Mouse (Mus musculus): ENCODE measurements around the gene Tmem51. TPM values are rescaled to one million over a fixed set of nuclear protein-coding genes. Genes with fewer than 3 reads are reported as not detected.
"Not testable (repeated sequence)": the region's sequence is repeated elsewhere in the genome, so short reads cannot be mapped to it uniquely, and the experiment has no call there.

Gene Tmem51
- polyA plus RNA-seq, 1 experiment: 13.4 TPM

DNA sequence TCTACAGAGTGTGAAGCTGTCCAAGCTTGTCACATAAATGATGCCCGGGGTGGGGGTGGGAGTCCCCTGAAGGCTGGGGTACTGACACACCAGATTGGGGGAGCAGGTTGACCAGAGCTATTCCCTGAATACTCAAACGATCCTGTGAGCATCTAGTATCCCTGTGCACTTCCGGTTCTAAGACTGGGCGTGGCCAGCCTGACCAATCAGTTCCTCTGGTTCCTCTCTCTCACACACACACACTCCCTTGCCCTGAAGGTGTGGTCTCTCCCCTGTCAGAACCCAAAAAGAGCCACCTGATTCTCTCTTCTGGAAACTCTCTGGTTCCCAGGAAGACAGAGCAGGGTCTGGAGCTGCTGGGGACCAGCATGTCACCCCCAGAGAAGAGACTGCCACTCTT is 30.8 kb downstream of the Tmem51 start:
- TF ChIP-seq FLI1 (IDR thresholded peaks at IDR 0.05; ENCODE audit: low read length) (no peak), GATA1 (IDR thresholded peaks at IDR 0.05; ENCODE audit: borderline replicate concordance, low read length) (no peak)
- Histone ChIP-seq H3K9me3 (peaks cover 6% of the 10 kb centered on the region; the same call in 1 of the 2 replicates), H3K4me1 (peaks cover 21% of the 10 kb centered on the region), H3K36me3 (replicated peaks; ENCODE audit: low read length) (no peaks in the 10 kb centered on the region), H3K4me3 (replicated peaks) (no peak overlapping the region), H3K27me3 (replicated peaks) (peaks cover 42% of the 10 kb centered on the region)

DNA sequence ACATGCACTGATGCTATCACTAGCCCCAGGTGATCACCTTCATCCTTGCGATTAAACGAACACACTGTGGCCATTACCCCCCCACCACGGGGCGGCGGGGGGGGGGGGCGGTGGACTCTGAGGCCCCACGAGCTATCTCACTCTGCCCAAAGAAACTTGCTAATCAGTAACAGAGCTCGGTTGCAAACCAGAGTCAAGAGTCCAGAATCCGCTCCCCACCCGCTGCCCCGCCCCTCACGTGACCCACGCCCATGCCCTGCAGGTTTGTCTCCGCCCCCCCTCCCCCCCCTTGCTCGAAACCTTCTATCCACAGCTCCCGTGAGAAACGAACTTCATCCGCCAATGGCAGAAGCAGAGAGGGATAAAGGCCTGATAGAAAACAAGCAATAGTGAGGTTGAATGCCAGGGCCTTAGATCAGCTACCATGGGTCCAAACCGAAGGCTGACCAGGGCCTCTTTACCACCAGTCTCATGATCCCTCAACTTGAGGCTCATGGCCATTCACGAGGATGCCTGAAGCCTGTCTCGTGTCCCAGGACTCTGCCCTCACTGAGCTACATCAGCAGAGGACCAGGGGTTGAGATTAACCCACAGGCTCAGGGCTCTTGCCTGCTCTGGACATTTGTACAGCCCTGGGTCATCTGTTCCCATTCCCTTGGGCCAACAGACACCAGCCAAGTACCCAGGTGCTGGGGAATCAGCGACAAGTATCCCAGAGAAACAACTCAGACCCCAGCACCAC is 31.5 kb downstream of the Tmem51 start:
- TF ChIP-seq GATA1 (IDR thresholded peaks at IDR 0.05; ENCODE audit: borderline replicate concordance, low read length): no peak
- no peak for TF ChIP-seq FLI1 (IDR thresholded peaks at IDR 0.05; ENCODE audit: low read length)
- peaks cover 6% of the 10 kb centered on the region; the same call in 1 of the 2 replicates for H3K9me3 ChIP-seq
- peaks cover 25% of the 10 kb centered on the region for H3K4me1 ChIP-seq
- no peaks in the 10 kb centered on the region for H3K36me3 ChIP-seq (replicated peaks; ENCODE audit: low read length)
- peaks cover 44% of the 10 kb centered on the region for H3K27me3 ChIP-seq (replicated peaks)
- H3K4me3 ChIP-seq (replicated peaks): no peak overlapping the region

DNA sequence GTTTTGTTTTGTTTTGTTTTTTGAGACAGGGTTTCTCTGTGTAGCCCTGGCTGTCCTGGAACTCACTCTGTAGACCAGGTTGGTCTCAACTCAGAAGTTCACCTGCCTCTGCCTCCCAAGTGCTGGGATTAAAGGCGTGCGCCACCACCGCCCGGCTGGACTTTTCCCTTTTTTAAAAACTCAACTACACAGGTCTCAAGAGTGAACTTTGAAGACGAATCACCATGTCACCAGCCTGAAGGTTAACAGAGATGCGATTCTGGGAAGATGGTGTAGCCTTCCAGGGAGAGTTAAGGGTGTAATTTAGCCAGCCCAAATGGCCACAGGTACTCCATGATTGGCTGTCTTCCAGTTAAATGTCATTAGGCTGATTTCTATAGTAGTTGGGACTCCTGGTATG is 32.2 kb downstream of the Tmem51 start:
- Histone ChIP-seq H3K27me3 (replicated peaks) (peaks cover 47% of the 10 kb centered on the region), H3K4me1 (peaks cover 25% of the 10 kb centered on the region)
- H3K9me3 ChIP-seq; H3K36me3 ChIP-seq (replicated peaks; ENCODE audit: low read length); H3K4me3 ChIP-seq (replicated peaks): not testable (repeated sequence)

DNA sequence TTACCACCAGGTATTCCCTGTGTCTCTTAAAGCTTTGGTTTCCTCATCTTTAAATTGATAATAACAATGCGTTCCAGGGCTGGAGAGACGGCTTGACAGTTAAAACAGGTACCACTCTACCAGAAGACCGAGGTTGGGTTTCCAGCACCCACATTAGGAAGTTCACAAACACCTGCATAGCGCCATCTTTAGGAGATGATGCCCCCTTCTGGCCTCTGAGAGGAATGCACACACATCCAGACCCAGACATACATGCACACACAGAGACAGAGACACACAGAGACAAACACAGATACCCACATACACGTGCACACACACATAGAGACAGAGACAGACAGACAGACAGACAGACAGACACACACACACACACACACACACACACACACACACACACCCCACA is 34.1 kb downstream of the Tmem51 start:
- peaks cover 6% of the 10 kb centered on the region; the same call in 1 of the 2 replicates for H3K9me3 ChIP-seq
- no peak overlapping the region for H3K4me3 ChIP-seq (replicated peaks)
- H3K27me3 ChIP-seq (replicated peaks): peaks cover 48% of the 10 kb centered on the region
- H3K36me3 ChIP-seq (replicated peaks; ENCODE audit: low read length): no peaks in the 10 kb centered on the region
- TF ChIP-seq GATA1 (IDR thresholded peaks at IDR 0.05; ENCODE audit: borderline replicate concordance, low read length): no peak
- no peak for TF ChIP-seq FLI1 (IDR thresholded peaks at IDR 0.05; ENCODE audit: low read length)
- peaks cover 25% of the 10 kb centered on the region for H3K4me1 ChIP-seq

DNA sequence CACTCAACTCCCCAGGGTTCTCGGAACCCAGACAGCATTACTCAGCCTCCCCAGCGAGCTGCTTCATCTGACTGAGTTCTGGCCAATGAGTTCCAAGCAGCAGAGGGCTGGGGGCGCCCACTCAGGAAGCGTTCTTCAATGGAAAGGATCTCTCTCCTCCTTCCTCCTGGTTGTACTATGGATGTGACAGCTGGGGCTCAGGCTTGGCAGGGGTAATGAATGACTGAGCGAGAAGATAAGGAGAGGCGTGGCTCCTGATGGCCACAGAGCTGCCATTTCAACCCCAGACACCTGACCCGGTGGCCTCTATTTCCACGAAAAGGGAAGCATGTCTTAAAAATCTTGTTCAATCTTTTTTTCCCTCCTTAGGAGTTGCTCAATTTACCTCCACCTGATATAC is 35.7 kb downstream of the Tmem51 start:
- Histone ChIP-seq H3K36me3 (replicated peaks; ENCODE audit: low read length) (no peaks in the 10 kb centered on the region), H3K4me1 (peaks cover 13% of the 10 kb centered on the region; the same call in 1 of the 2 replicates), H3K9me3 (peaks cover 6% of the 10 kb centered on the region; the same call in 1 of the 2 replicates), H3K27me3 (replicated peaks) (peaks cover 53% of the 10 kb centered on the region), H3K4me3 (replicated peaks) (no peak overlapping the region)
- no peak for TF ChIP-seq GATA1 (IDR thresholded peaks at IDR 0.05; ENCODE audit: borderline replicate concordance, low read length)
- TF ChIP-seq FLI1 (IDR thresholded peaks at IDR 0.05; ENCODE audit: low read length): no peak

DNA sequence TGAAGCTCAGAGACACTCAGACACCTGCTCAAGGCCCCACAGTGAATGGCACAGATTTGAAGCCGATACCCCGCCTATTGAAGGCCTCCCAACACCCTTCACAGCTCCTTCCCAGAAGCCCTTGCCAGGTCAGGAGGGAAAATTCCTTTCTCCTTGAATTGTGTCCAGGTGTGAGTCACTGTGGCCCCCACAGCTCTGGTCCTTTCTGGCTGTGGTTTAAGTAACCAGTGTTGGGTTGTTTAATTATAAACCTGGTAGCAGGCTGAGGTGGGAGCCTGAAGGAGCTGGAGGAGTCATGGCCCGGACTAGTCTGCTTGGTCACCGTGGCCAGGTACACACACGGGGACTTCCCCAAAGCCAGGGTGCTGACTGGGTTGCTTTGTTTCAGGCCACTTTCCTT is 37.1 kb downstream of the Tmem51 start:
- peaks cover 6% of the 10 kb centered on the region; the same call in 1 of the 2 replicates for H3K9me3 ChIP-seq
- H3K27me3 ChIP-seq (replicated peaks): peaks cover 59% of the 10 kb centered on the region
- H3K4me3 ChIP-seq (replicated peaks): no peak overlapping the region
- TF ChIP-seq FLI1 (IDR thresholded peaks at IDR 0.05; ENCODE audit: low read length) (no peak), GATA1 (IDR thresholded peaks at IDR 0.05; ENCODE audit: borderline replicate concordance, low read length) (no peak)
- H3K4me1 ChIP-seq: peaks cover 12% of the 10 kb centered on the region; the same call in 1 of the 2 replicates
- H3K36me3 ChIP-seq (replicated peaks; ENCODE audit: low read length): no peaks in the 10 kb centered on the region

DNA sequence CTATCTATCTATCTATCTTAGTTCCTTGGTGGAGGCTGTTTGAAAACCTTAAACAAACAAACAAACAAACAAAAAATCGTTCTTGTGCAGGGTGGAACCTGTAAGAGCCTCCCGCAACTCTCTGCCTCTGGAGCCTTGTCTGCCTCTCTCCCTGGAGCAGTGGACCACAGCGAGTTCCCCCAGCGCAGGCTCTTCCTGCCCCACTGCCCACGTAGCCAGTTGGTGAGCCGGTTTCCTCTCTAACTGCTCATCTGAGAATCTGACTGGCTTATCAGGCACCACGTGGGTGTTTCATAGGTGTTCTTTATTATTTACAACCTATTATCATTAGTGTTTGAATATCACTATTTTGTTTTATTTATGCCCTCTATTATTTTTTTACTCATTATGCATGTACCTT is 37.6 kb downstream of the Tmem51 start:
- Histone ChIP-seq H3K4me1 (peaks cover 12% of the 10 kb centered on the region; the same call in 1 of the 2 replicates), H3K27me3 (replicated peaks) (peaks cover 62% of the 10 kb centered on the region), H3K4me3 (replicated peaks) (no peak overlapping the region), H3K36me3 (replicated peaks; ENCODE audit: low read length) (no peaks in the 10 kb centered on the region), H3K9me3 (peaks cover 6% of the 10 kb centered on the region; the same call in 1 of the 2 replicates)
- no peak for TF ChIP-seq GATA1 (IDR thresholded peaks at IDR 0.05; ENCODE audit: borderline replicate concordance, low read length)
- TF ChIP-seq FLI1 (IDR thresholded peaks at IDR 0.05; ENCODE audit: low read length): no peak

DNA sequence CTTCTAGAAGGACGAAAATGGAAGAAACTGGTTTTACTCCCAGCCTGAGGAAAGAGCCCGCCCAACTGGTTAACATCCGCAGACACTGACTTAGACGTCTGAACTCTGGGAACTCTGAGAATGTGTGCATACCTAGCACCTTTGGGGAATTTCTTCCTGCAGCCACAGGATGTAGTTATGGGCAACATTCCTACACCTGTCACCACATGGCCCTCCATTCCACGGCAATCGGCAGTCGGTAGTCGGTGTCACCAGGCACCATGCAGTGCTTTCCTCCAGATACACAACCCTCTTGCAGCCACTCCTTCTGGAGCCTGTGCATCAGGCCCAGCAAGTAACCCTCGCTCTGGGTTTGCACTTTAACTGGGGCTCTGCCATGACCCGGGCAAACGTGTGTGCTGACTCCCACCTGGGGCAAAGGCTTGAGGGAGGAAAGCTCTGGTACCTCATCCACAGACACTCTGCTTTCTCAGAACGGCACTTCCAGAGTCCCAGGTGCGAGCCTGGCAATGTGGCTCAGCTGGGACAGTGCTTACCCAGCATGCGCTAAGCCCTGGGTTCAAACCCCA is 38.4 kb downstream of the Tmem51 start:
- H3K4me3 ChIP-seq (replicated peaks): no peak overlapping the region
- no peak for TF ChIP-seq FLI1 (IDR thresholded peaks at IDR 0.05; ENCODE audit: low read length)
- TF ChIP-seq GATA1 (IDR thresholded peaks at IDR 0.05; ENCODE audit: borderline replicate concordance, low read length): no peak
- no peaks in the 10 kb centered on the region for H3K36me3 ChIP-seq (replicated peaks; ENCODE audit: low read length)
- peaks cover 6% of the 10 kb centered on the region; the same call in 1 of the 2 replicates for H3K9me3 ChIP-seq
- H3K27me3 ChIP-seq (replicated peaks): peaks cover 61% of the 10 kb centered on the region
- peaks cover 12% of the 10 kb centered on the region; the same call in 1 of the 2 replicates for H3K4me1 ChIP-seq

DNA sequence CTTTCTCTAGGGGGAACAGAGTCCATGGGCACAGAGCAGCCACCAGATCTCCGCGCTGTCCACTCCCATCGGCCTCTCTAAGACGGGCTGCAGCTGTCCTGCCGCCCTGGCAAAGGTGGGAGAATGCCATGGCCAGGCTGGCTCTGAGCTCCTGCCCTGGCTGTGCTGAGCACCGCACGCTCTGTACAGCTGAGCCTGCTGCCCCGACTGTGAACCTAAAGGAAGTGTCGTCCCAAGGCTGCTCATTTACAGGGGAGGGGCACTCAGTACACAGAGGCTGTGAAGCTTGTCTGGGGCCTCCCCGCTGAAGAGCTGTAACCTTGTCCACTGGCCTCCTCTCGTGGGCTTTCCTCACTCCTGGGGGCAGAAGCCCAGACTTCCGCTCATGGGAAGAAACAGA is 39.7 kb downstream of the Tmem51 start:
- TF ChIP-seq FLI1 (IDR thresholded peaks at IDR 0.05; ENCODE audit: low read length) (no peak), GATA1 (IDR thresholded peaks at IDR 0.05; ENCODE audit: borderline replicate concordance, low read length) (no peak)
- peaks cover 12% of the 10 kb centered on the region; the same call in 1 of the 2 replicates for H3K4me1 ChIP-seq

DNA sequence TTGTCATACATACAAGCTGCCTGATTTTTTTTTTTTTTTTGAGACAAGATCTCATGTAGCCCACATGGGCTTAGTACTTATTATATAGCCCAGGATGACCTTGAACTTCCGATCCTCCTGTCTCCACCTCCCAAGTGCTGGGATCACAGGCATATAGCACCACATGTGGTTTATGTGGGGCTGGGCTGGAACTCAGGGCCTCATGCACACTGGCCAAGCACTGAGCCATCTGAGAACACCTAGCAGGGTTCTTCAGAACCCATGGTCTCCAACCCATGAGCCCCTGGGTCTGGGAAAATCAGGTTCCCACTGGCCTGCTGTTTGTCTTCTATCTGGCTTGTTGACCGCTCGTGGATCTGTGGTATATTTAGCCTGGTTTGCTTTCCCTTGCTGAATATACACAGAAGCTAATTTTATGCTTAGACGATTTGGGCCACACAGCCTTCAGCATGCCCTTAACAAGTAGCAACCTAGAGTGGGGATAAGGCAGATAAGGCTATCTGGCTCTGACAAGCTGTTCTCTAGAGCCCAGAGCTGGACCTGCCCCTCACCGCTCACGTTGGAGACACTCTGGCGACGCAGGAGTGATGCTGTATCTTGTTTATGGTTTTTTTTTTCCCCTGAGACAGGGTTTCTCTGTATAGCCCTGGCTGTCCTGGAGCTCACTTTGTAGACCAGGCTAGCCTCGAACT is 44.3 kb downstream of the Tmem51 start:
- H3K27me3 ChIP-seq (replicated peaks): peaks cover 50% of the 10 kb centered on the region
- no peak for TF ChIP-seq FLI1 (IDR thresholded peaks at IDR 0.05; ENCODE audit: low read length)
- TF ChIP-seq GATA1 (IDR thresholded peaks at IDR 0.05; ENCODE audit: borderline replicate concordance, low read length): no peak
- no peaks in the 10 kb centered on the region for H3K36me3 ChIP-seq (replicated peaks; ENCODE audit: low read length)
- H3K4me1 ChIP-seq: no peaks in the 10 kb centered on the region
- no peak overlapping the region for H3K4me3 ChIP-seq (replicated peaks)
- H3K9me3 ChIP-seq: no peaks in the 10 kb centered on the region

More for the DNA sequence above, 39.7 kb downstream of the Tmem51 start:
- H3K27me3 ChIP-seq (replicated peaks): peaks cover 61% of the 10 kb centered on the region
- H3K9me3 ChIP-seq: no peaks in the 10 kb centered on the region
- no peak overlapping the region for H3K4me3 ChIP-seq (replicated peaks)
- no peaks in the 10 kb centered on the region for H3K36me3 ChIP-seq (replicated peaks; ENCODE audit: low read length)
